Mouse (Mus musculus) left cerebral cortex, postnatal 36 days (tissue): ENCODE measurements at regions not wholly inside any gene's neighbourhood (a gene's known extent, or its start where the extent isn't known, plus 50 kb on each side); places are given as distances from the start of the nearest gene placed in this dataset. TPM values are rescaled to one million over a fixed set of nuclear protein-coding genes. Genes with fewer than 3 reads are reported as not detected.

ENCODE experiments used
- microRNA-seq: library from miRNA; unstranded; fragments of <30 nt; microRNA quantifications from one replicate; pipeline ENCODE4 v1.2.0, GENCODE M21; 2022

Small RNAs in the stretch of these regions (microRNA-seq; reads per million reads assigned to microRNA genes)
- gene Mir710 = not detected
